Mouse (Mus musculus): ENCODE data around the gene Gm10840. TPM values are rescaled to one million over a fixed set of nuclear protein-coding genes. Genes with fewer than 3 reads are reported as not detected.

The Gm10840 gene
- polyA plus RNA-seq, 1 experiment from 2014 or later, result not detected

- H3K4me1 ChIP-seq (replicated peaks; ENCODE audit: control insufficient read depth, insufficient read depth, low read length), result no peaks in the 10 kb centered on the region
- DNase-seq (ENCODE audit: low spot score), result no peak
- WGBS, result 91% methylated on average over 5 of the region's 5 CpGs
- H3K4me3 ChIP-seq (ENCODE audit: low read depth, low read length), result no peak overlapping the region
- H3K27me3 ChIP-seq (replicated peaks; ENCODE audit: control insufficient read depth, insufficient read depth, low read length), result no peaks in the 10 kb centered on the region
- no peak for ATAC-seq (replicated peaks; ENCODE audit: low FRiP score, low TSS enrichment, low read depth)
- no peak overlapping the region for H3K27ac ChIP-seq (ENCODE audit: low read depth)
- no peaks in the 10 kb centered on the region for H3K9me3 ChIP-seq (ENCODE audit: control insufficient read depth, low read length)
- H3K4me2 ChIP-seq (ENCODE audit: low read length), result no peak overlapping the region
- H3K9ac ChIP-seq (ENCODE audit: low read length), result no peak overlapping the region
- H3K36me3 ChIP-seq (ENCODE audit: control insufficient read depth, insufficient read depth, low read length), result peaks cover 47% of the 10 kb centered on the region
Measured at GRCm38 (mm10) chr11:106132516-106132915, 28.1 kb upstream of the Gm10840 start.

- H3K9me3 ChIP-seq (ENCODE audit: control insufficient read depth, low read length), result no peaks in the 10 kb centered on the region
- H3K4me1 ChIP-seq (replicated peaks; ENCODE audit: control insufficient read depth, insufficient read depth, low read length), result no peaks in the 10 kb centered on the region
- 52% methylated on average over 8 of the region's 8 CpGs for WGBS
- H3K4me3 ChIP-seq (ENCODE audit: low read depth, low read length), result no peak overlapping the region
- no peaks in the 10 kb centered on the region for H3K27me3 ChIP-seq (replicated peaks; ENCODE audit: control insufficient read depth, insufficient read depth, low read length)
- DNase-seq (ENCODE audit: low spot score), result no peak
- 0 out of 2 replicates have a peak overlapping the region, but pooled peaks have one; percentile 29 for H3K27ac ChIP-seq (ENCODE audit: low read depth)
- no peak for ATAC-seq (replicated peaks; ENCODE audit: low FRiP score, low TSS enrichment, low read depth)
- H3K4me2 ChIP-seq (ENCODE audit: low read length), result peak overlapping the region; percentile 14; the same call in 1 of the 2 replicates
- H3K36me3 ChIP-seq (ENCODE audit: control insufficient read depth, insufficient read depth, low read length), result peaks cover 31% of the 10 kb centered on the region
- no peak overlapping the region for H3K9ac ChIP-seq (ENCODE audit: low read length)
Measured at GRCm38 (mm10) chr11:106134580-106135528, 25.8 kb upstream of the Gm10840 start.

DNA sequence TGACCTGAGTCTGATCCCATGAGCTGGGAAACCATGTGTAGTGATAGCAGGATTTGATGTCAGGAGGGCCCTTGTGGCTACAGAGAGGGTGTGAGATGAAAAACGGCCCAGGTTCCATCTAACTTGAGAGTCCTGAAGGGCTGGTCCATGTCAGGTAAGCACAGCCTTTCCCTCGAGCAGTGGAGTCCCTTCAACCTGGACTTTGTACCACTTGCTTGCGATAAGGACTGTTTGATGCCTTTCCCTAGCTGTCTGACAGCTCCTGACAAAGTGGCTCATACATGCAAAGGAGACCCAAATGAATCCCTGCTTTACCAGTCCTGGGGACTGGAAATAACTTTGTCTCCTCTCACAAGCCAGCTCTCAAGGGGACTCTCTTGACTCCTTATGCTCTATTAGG lies 9.4 kb upstream of the Gm10840 start:
- Histone ChIP-seq H3K4me2 (ENCODE audit: low read length) (no peak overlapping the region), H3K9ac (ENCODE audit: low read length) (no peak overlapping the region), H3K27me3 (replicated peaks; ENCODE audit: control insufficient read depth, insufficient read depth, low read length) (no peaks in the 10 kb centered on the region), H3K4me1 (replicated peaks; ENCODE audit: control insufficient read depth, insufficient read depth, low read length) (no peaks in the 10 kb centered on the region), H3K9me3 (ENCODE audit: control insufficient read depth, low read length) (no peaks in the 10 kb centered on the region), H3K36me3 (ENCODE audit: control insufficient read depth, insufficient read depth, low read length) (peaks cover 91% of the 10 kb centered on the region), H3K27ac (ENCODE audit: low read depth) (no peak overlapping the region), H3K4me3 (ENCODE audit: low read depth, low read length) (no peak overlapping the region)
- 82% methylated on average over 3 of the region's 3 CpGs for WGBS
- DNase-seq (ENCODE audit: low spot score), result no peak
- no peak for ATAC-seq (replicated peaks; ENCODE audit: low FRiP score, low TSS enrichment, low read depth)

DNA sequence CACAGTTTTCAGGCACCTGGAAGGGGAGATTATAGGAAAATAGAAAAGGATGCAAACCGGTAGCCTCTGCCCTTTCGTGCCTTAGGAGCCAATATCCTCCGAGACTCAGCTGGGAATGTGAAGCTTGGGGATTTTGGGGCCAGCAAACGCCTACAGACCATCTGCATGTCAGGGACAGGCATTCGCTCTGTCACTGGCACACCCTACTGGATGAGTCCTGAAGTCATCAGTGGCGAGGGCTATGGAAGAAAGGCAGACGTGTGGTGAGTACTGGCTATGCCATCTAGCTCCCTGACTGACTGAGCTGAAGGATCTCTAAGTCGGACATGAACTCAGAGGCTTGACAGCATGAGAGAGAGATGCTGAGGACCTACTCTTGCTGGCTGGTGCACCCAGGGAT lies 8.5 kb upstream of the Gm10840 start:
- Histone ChIP-seq H3K27me3 (replicated peaks; ENCODE audit: control insufficient read depth, insufficient read depth, low read length) (no peaks in the 10 kb centered on the region), H3K36me3 (ENCODE audit: control insufficient read depth, insufficient read depth, low read length) (peaks cover 94% of the 10 kb centered on the region), H3K4me2 (ENCODE audit: low read length) (no peak overlapping the region), H3K9ac (ENCODE audit: low read length) (no peak overlapping the region), H3K4me1 (replicated peaks; ENCODE audit: control insufficient read depth, insufficient read depth, low read length) (no peaks in the 10 kb centered on the region), H3K9me3 (ENCODE audit: control insufficient read depth, low read length) (no peaks in the 10 kb centered on the region), H3K27ac (ENCODE audit: low read depth) (no peak overlapping the region), H3K4me3 (ENCODE audit: low read depth, low read length) (no peak overlapping the region)
- DNase-seq (ENCODE audit: low spot score) (no peak), ATAC-seq (replicated peaks; ENCODE audit: low FRiP score, low TSS enrichment, low read depth) (no peak)
- 85% methylated on average over 8 of the region's 8 CpGs for WGBS

DNA sequence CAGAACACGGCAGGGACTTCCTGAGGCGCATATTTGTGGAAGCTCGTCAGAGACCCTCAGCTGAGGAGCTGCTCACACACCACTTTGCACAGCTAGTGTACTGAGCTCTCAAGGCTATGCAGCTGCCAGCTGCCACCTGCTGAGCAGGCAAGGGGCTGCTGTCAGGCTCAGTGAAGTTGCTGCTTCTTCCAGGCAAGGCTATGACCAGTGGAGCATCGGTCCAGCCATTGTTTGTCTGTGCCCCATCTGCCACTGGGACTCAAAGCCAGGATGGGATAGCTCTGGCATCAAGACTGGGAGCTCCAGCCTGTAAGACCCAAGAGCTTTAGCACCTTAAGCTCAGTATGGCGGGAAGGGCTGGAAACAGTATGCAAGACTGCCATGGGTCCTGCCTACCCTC lies 6.6 kb upstream of the Gm10840 start:
- Histone ChIP-seq H3K9ac (ENCODE audit: low read length) (no peak overlapping the region), H3K36me3 (ENCODE audit: control insufficient read depth, insufficient read depth, low read length) (peaks cover 87% of the 10 kb centered on the region), H3K4me2 (ENCODE audit: low read length) (no peak overlapping the region), H3K4me3 (ENCODE audit: low read depth, low read length) (no peak overlapping the region), H3K27me3 (replicated peaks; ENCODE audit: control insufficient read depth, insufficient read depth, low read length) (no peaks in the 10 kb centered on the region), H3K9me3 (ENCODE audit: control insufficient read depth, low read length) (no peaks in the 10 kb centered on the region), H3K4me1 (replicated peaks; ENCODE audit: control insufficient read depth, insufficient read depth, low read length) (peaks cover 10% of the 10 kb centered on the region), H3K27ac (ENCODE audit: low read depth) (no peak overlapping the region)
- ATAC-seq (replicated peaks; ENCODE audit: low FRiP score, low TSS enrichment, low read depth) (no peak), DNase-seq (ENCODE audit: low spot score) (no peak)
- 77% methylated on average over 5 of the region's 5 CpGs for WGBS

GRCm38 (mm10) chr11:106154770-106155169 lies 5.9 kb upstream of the Gm10840 start:
- DNase-seq (ENCODE audit: low spot score) (no peak), ATAC-seq (replicated peaks; ENCODE audit: low FRiP score, low TSS enrichment, low read depth) (no peak)
- H3K9me3 ChIP-seq (ENCODE audit: control insufficient read depth, low read length), result no peaks in the 10 kb centered on the region
- H3K9ac ChIP-seq (ENCODE audit: low read length), result no peak overlapping the region
- H3K4me3 ChIP-seq (ENCODE audit: low read depth, low read length), result no peak overlapping the region
- no peak overlapping the region for H3K4me2 ChIP-seq (ENCODE audit: low read length)
- peaks cover 10% of the 10 kb centered on the region for H3K4me1 ChIP-seq (replicated peaks; ENCODE audit: control insufficient read depth, insufficient read depth, low read length)
- no peaks in the 10 kb centered on the region for H3K27me3 ChIP-seq (replicated peaks; ENCODE audit: control insufficient read depth, insufficient read depth, low read length)
- no peak overlapping the region for H3K27ac ChIP-seq (ENCODE audit: low read depth)
- 69% methylated on average over 2 of the region's 2 CpGs for WGBS
- H3K36me3 ChIP-seq (ENCODE audit: control insufficient read depth, insufficient read depth, low read length), result peaks cover 80% of the 10 kb centered on the region

DNA sequence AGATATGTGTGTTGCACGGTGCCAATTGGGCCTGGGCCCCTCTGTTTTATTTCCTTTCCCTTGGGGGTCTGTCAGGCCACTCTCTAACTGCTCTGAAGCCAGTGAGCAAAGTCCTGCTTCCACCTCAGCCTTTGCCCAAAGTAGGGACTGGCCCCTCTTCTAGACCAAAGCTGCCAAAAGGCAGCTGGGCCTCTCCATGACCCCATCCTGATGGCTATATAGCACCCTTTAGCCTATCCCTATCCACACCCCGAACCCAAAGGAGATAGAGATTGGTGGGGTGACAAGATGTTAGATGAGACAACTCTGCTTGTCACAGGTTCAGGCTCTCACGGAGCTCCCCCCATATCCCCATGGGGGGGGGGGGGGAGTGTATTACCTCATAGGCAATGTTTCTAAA lies 4.9 kb upstream of the Gm10840 start:
- Histone ChIP-seq H3K4me2 (ENCODE audit: low read length) (no peak overlapping the region), H3K9ac (ENCODE audit: low read length) (no peak overlapping the region), H3K4me1 (replicated peaks; ENCODE audit: control insufficient read depth, insufficient read depth, low read length) (peaks cover 13% of the 10 kb centered on the region), H3K9me3 (ENCODE audit: control insufficient read depth, low read length) (no peaks in the 10 kb centered on the region), H3K36me3 (ENCODE audit: control insufficient read depth, insufficient read depth, low read length) (peaks cover 71% of the 10 kb centered on the region), H3K4me3 (ENCODE audit: low read depth, low read length) (no peak overlapping the region), H3K27me3 (replicated peaks; ENCODE audit: control insufficient read depth, insufficient read depth, low read length) (no peaks in the 10 kb centered on the region), H3K27ac (ENCODE audit: low read depth) (no peak overlapping the region)
- ATAC-seq (replicated peaks; ENCODE audit: low FRiP score, low TSS enrichment, low read depth) (no peak), DNase-seq (ENCODE audit: low spot score) (no peak)
- WGBS, result 37% methylated on average over 3 of the region's 3 CpGs

- WGBS, result 65% methylated on average over 1 of the region's 1 CpGs
- no peaks in the 10 kb centered on the region for H3K9me3 ChIP-seq (ENCODE audit: control insufficient read depth, low read length)
- ATAC-seq (replicated peaks; ENCODE audit: low FRiP score, low TSS enrichment, low read depth) (no peak), DNase-seq (ENCODE audit: low spot score) (no peak)
- H3K27me3 ChIP-seq (replicated peaks; ENCODE audit: control insufficient read depth, insufficient read depth, low read length), result no peaks in the 10 kb centered on the region
- peaks cover 18% of the 10 kb centered on the region for H3K4me1 ChIP-seq (replicated peaks; ENCODE audit: control insufficient read depth, insufficient read depth, low read length)
- no peak overlapping the region for H3K9ac ChIP-seq (ENCODE audit: low read length)
- H3K36me3 ChIP-seq (ENCODE audit: control insufficient read depth, insufficient read depth, low read length), result peaks cover 66% of the 10 kb centered on the region
- H3K4me3 ChIP-seq (ENCODE audit: low read depth, low read length), result no peak overlapping the region
- no peak overlapping the region for H3K27ac ChIP-seq (ENCODE audit: low read depth)
- H3K4me2 ChIP-seq (ENCODE audit: low read length), result no peak overlapping the region
Measured at GRCm38 (mm10) chr11:106156257-106156656, 4.4 kb upstream of the Gm10840 start.

DNA sequence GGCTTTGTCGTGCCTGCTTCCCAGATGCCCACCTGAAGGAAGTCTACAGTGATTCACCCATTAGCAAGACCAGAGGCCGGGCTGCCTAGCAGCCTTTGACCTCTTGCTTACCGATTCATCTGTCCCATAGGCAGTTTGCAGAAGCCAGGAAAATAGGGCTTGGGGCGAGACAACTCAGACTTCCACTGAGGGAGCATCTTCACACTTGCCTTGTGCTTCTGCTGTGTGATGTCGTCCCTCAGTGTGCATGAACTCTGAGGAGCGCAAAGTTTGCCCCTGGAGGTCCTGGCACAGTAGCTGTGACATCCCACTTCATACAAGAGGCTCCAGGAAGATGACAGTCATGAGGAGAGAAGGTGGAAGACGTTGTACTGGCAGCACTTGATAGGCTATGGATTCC lies 3.5 kb upstream of the Gm10840 start:
- Histone ChIP-seq H3K4me3 (ENCODE audit: low read depth, low read length) (no peak overlapping the region), H3K27me3 (replicated peaks; ENCODE audit: control insufficient read depth, insufficient read depth, low read length) (no peaks in the 10 kb centered on the region), H3K9ac (ENCODE audit: low read length) (no peak overlapping the region), H3K4me2 (ENCODE audit: low read length) (no peak overlapping the region), H3K36me3 (ENCODE audit: control insufficient read depth, insufficient read depth, low read length) (peaks cover 59% of the 10 kb centered on the region), H3K4me1 (replicated peaks; ENCODE audit: control insufficient read depth, insufficient read depth, low read length) (peaks cover 23% of the 10 kb centered on the region), H3K27ac (ENCODE audit: low read depth) (no peak overlapping the region), H3K9me3 (ENCODE audit: control insufficient read depth, low read length) (no peaks in the 10 kb centered on the region)
- DNase-seq (ENCODE audit: low spot score), result no peak
- no peak for ATAC-seq (replicated peaks; ENCODE audit: low FRiP score, low TSS enrichment, low read depth)
- 84% methylated on average over 7 of the region's 7 CpGs for WGBS
